Mouse (Mus musculus): ENCODE measurements around the gene Rpap2. TPM values are rescaled to one million over a fixed set of nuclear protein-coding genes. Genes with fewer than 3 reads are reported as not detected.

Gene Rpap2
- total and polyA plus RNA-seq, 3 experiments, result 24.3 to 38.1 (median 28.3) TPM

DNA sequence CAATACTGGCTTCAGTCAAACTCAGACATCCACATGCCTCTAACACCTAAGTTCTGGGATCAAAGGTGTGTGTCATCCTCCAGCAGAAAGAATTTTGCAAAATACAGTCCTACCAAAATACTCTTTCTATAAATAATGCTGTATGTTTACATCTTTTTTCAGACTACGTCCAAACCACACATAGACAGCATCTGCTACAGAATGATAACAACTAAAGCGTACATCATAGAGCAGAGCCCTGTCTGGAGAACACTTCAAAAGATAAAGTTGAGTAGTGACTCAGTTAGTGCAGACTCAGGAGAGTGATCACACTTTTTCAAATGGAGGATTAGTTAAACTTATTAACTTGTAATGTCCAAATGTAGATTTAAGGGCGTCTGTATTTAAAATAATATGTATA lies 49.2 kb upstream of the Rpap2 start:
- dilution Hi-C loops (cut with MboI; ENCODE audit: extremely low pct_ligation_motif_present, extremely low pct_unique_long_range_greater_than_20kb, low sequenced_read_pairs) (no loop called here), in situ Hi-C loops (cut with MboI; ENCODE audit: low pct_ligation_motif_present, low pct_unique_long_range_greater_than_20kb, low sequenced_read_pairs) (no loop called here)
- no peak overlapping the region for H3K27ac ChIP-seq (ENCODE audit: insufficient read depth, low read depth)
- H3K79me2 ChIP-seq (replicated peaks; ENCODE audit: control insufficient read depth, extremely low read depth, insufficient read depth, poor library complexity, severe bottlenecking), result no peaks in the 10 kb centered on the region
- H3K9me3 ChIP-seq (replicated peaks; ENCODE audit: low read length), result no peaks in the 10 kb centered on the region
- no peaks in the 10 kb centered on the region for H3K27me3 ChIP-seq (replicated peaks)
- H3K4me3 ChIP-seq (replicated peaks in 1 of 3; ENCODE audit: low read depth in 2 of 3, low read length in 2 of 3, poor library complexity in 1 of 3), result no peak overlapping the region
- no peak for TF ChIP-seq PAX5 (IDR thresholded peaks at IDR 0.05; ENCODE audit: low read length)
- no peak for TF ChIP-seq CTCF (conservative IDR thresholded peaks at IDR 0.05 in 1 of 2, IDR thresholded peaks at IDR 0.05 in 1 of 2; ENCODE audit: low read depth in 2 of 2, low read length in 2 of 2)
- TF ChIP-seq ELF1 (IDR thresholded peaks at IDR 0.05; ENCODE audit: low read depth, low read length), result no peak
- TF ChIP-seq JUN (IDR thresholded peaks at IDR 0.05; ENCODE audit: insufficient read depth, low read depth, low read length), result no peak
- TF ChIP-seq MXI1 (IDR thresholded peaks at IDR 0.05; ENCODE audit: low read depth, low read length), result no peak
- TF ChIP-seq ZKSCAN1 (IDR thresholded peaks at IDR 0.05; ENCODE audit: borderline replicate concordance, low read depth, low read length), result no peak
- TF ChIP-seq UBTF (IDR thresholded peaks at IDR 0.05; ENCODE audit: low read depth, low read length), result no peak
- TF ChIP-seq HCFC1 (IDR thresholded peaks at IDR 0.05; ENCODE audit: low read depth, low read length), result no peak
- TF ChIP-seq NELFE (IDR thresholded peaks at IDR 0.05; ENCODE audit: low read depth, low read length), result no peak
- TF ChIP-seq NRF1 (IDR thresholded peaks at IDR 0.05; ENCODE audit: low read depth, low read length), result no peak
- TF ChIP-seq USF2 (conservative IDR thresholded peaks at IDR 0.05; ENCODE audit: low read depth, low read length), result no peak
- TF ChIP-seq IRF4 (IDR thresholded peaks at IDR 0.05; ENCODE audit: low read depth, low read length), result no peak
- peaks cover 21 to 46% of the 10 kb centered on the region in 2 experiments for H3K36me3 ChIP-seq (replicated peaks in 1 of 2; ENCODE audit: control insufficient read depth in 1 of 2, insufficient read depth in 1 of 2, low read length in 1 of 2)
- DNase-seq (ENCODE audit: extremely low read depth), result no peak
- peaks cover 0 to 6% of the 10 kb centered on the region in 2 experiments; a peak in 1 of 4 replicates for H3K4me1 ChIP-seq (ENCODE audit: control insufficient read depth in 1 of 2, insufficient read depth in 2 of 2)
- H3K9ac ChIP-seq (ENCODE audit: insufficient read depth, low read depth), result no peak overlapping the region
- H3K4me2 ChIP-seq (ENCODE audit: insufficient read depth, low read depth, poor library complexity, severe bottlenecking), result no peak overlapping the region

DNA sequence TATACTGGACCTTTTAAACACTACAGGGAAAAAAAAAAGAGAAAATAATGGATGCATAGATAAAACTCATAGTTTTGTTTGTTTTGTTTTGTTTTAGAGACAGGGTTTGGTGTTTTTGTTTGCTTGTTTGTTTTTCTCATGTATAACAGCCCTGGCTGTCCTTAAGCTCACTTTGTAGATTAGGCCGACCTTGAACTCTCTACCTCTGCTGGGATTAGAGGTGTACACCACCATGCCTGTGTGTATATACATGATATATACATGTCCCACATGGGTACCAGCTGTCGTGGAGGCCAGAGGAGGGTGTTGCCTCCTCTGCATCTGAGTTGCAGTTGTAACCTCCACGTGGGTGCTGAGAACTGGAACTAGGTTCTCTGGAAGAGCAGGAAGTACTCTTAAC lies 48.7 kb upstream of the Rpap2 start:
- no peaks in the 10 kb centered on the region for H3K9me3 ChIP-seq (replicated peaks; ENCODE audit: low read length)
- peaks cover 21 to 48% of the 10 kb centered on the region in 2 experiments for H3K36me3 ChIP-seq (replicated peaks in 1 of 2; ENCODE audit: control insufficient read depth in 1 of 2, insufficient read depth in 1 of 2, low read length in 1 of 2)
- no peak for DNase-seq (ENCODE audit: extremely low read depth)
- H3K4me2 ChIP-seq (ENCODE audit: insufficient read depth, low read depth, poor library complexity, severe bottlenecking), result no peak overlapping the region
- no peak for TF ChIP-seq ZC3H11A (IDR thresholded peaks at IDR 0.05; ENCODE audit: low read depth, low read length)
- TF ChIP-seq ELF1 (IDR thresholded peaks at IDR 0.05; ENCODE audit: low read depth, low read length), result no peak
- no peak for TF ChIP-seq RCOR1 (conservative IDR thresholded peaks at IDR 0.05; ENCODE audit: low read depth, low read length)
- TF ChIP-seq RAD21 (IDR thresholded peaks at IDR 0.05; ENCODE audit: low read depth, low read length), result no peak
- TF ChIP-seq MAZ (IDR thresholded peaks at IDR 0.05; ENCODE audit: low read depth, low read length), result no peak
- no peak for TF ChIP-seq KAT2A (IDR thresholded peaks at IDR 0.05; ENCODE audit: insufficient replicate concordance, low read length)
- no peak for TF ChIP-seq ETS1 (conservative IDR thresholded peaks at IDR 0.05; ENCODE audit: low read depth, low read length)
- no peak for TF ChIP-seq TBP (conservative IDR thresholded peaks at IDR 0.05; ENCODE audit: low read depth, low read length)
- TF ChIP-seq MAX (IDR thresholded peaks at IDR 0.05; ENCODE audit: low read length), result no peak
- no peak for TF ChIP-seq POLR2AphosphoS2 (IDR thresholded peaks at IDR 0.05; ENCODE audit: low read depth, low read length)
- no peak for TF ChIP-seq JUN (IDR thresholded peaks at IDR 0.05; ENCODE audit: insufficient read depth, low read depth, low read length)
- TF ChIP-seq JUND (conservative IDR thresholded peaks at IDR 0.05; ENCODE audit: low read depth, low read length), result no peak
- TF ChIP-seq MYC (IDR thresholded peaks at IDR 0.05; ENCODE audit: low read depth, low read length), result no peak
- TF ChIP-seq PAX5 (IDR thresholded peaks at IDR 0.05; ENCODE audit: low read length), result no peak
- TF ChIP-seq EP300 (IDR thresholded peaks at IDR 0.05; ENCODE audit: low read length), result no peak
- TF ChIP-seq SIN3A (IDR thresholded peaks at IDR 0.05; ENCODE audit: low read length), result no peak
- TF ChIP-seq SMC3 (IDR thresholded peaks at IDR 0.05; ENCODE audit: low read depth, low read length), result no peak
- no peak for TF ChIP-seq BHLHE40 (IDR thresholded peaks at IDR 0.05; ENCODE audit: low read depth, low read length)
- no peak overlapping the region for H3K27ac ChIP-seq (ENCODE audit: insufficient read depth, low read depth)
- H3K79me2 ChIP-seq (replicated peaks; ENCODE audit: control insufficient read depth, extremely low read depth, insufficient read depth, poor library complexity, severe bottlenecking), result no peaks in the 10 kb centered on the region
- H3K9ac ChIP-seq (ENCODE audit: insufficient read depth, low read depth), result no peak overlapping the region
- peaks cover 0 to 1% of the 10 kb centered on the region in 2 experiments; a peak in 1 of 4 replicates for H3K4me1 ChIP-seq (ENCODE audit: control insufficient read depth in 1 of 2, insufficient read depth in 2 of 2)
- in situ Hi-C loops (cut with MboI; ENCODE audit: low pct_ligation_motif_present, low pct_unique_long_range_greater_than_20kb, low sequenced_read_pairs) (no loop called here), dilution Hi-C loops (cut with MboI; ENCODE audit: extremely low pct_ligation_motif_present, extremely low pct_unique_long_range_greater_than_20kb, low sequenced_read_pairs) (no loop called here)
- no peak overlapping the region for H3K4me3 ChIP-seq (replicated peaks in 1 of 3; ENCODE audit: low read depth in 2 of 3, low read length in 2 of 3, poor library complexity in 1 of 3)
- no peaks in the 10 kb centered on the region for H3K27me3 ChIP-seq (replicated peaks)
